Mouse (Mus musculus): ENCODE data around the gene Otop2. TPM values are rescaled to one million over a fixed set of nuclear protein-coding genes. Genes with fewer than 3 reads are reported as not detected.

The Otop2 gene
- total and polyA plus RNA-seq, 3 experiments: not detected

DNA sequence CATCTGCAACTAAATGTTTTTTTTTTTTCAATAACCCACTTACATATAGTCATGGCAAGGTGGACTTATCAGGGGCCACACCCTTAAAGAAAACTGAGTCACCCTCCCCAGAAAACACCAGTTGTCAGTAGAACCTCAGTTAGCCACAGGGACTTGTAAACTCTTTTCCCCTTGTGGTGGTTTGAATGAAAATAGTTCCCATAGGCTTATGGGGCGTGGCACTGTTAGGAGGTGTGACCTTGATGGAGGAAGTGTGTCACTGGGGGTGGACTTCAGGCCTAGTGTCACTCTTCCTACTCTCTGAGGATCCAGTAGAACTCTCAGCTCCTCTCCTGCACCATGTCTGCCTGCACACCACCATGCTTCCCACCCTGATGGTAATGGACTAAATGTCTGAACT lies 27.2 kb upstream of the Otop2 start:
- H3K79me2 ChIP-seq (ENCODE audit: control insufficient read depth, insufficient read depth, low read length, poor library complexity): peaks cover 6% of the 10 kb centered on the region; the same call in 1 of the 2 replicates
- H3K4me1 ChIP-seq (ENCODE audit: control insufficient read depth in 1 of 2, insufficient read depth in 2 of 2, low read length in 2 of 2): peaks cover 10 to 26% of the 10 kb centered on the region in 2 experiments
- H3K27me3 ChIP-seq (ENCODE audit: control insufficient read depth in 1 of 2, insufficient read depth in 2 of 2, low read length in 2 of 2): no peaks in the 10 kb centered on the region
- H3K27ac ChIP-seq (ENCODE audit: control insufficient read depth, low read depth, low read length): peak overlapping the region; percentile 8; the same call in 1 of the 2 replicates
- DNase-seq (ENCODE audit: low read depth, low spot score): peak; percentile 95
- 0 out of 2 replicates have a peak overlapping the region, but pooled peaks have one; percentile 1 for H3K9ac ChIP-seq (ENCODE audit: control insufficient read depth, low read depth, low read length, poor library complexity, severe bottlenecking)
- H3K4me3 ChIP-seq (ENCODE audit: control insufficient read depth in 1 of 2, insufficient read depth in 1 of 2, low read depth in 2 of 2, low read length in 2 of 2): no peak overlapping the region; a peak in 1 of 4 replicates
- no peaks in the 10 kb centered on the region for H3K9me3 ChIP-seq (replicated peaks; ENCODE audit: insufficient read depth, low read length)
- peaks cover 0 to 20% of the 10 kb centered on the region in 2 experiments; a peak in 2 of 4 replicates for H3K36me3 ChIP-seq (ENCODE audit: control insufficient read depth in 1 of 2, insufficient read depth in 2 of 2, low read length in 2 of 2)
- TF ChIP-seq JUND (IDR thresholded peaks at IDR 0.05; ENCODE audit: low read depth, low read length) (no peak), MAZ (IDR thresholded peaks at IDR 0.05; ENCODE audit: low read depth, low read length) (0 out of 2 replicates have a peak, but pooled peaks have one; percentile 28), RCOR1 (IDR thresholded peaks at IDR 0.05; ENCODE audit: low read depth, low read length) (no peak), USF2 (IDR thresholded peaks at IDR 0.05; ENCODE audit: borderline replicate concordance in 1 of 2, insufficient read depth in 1 of 2, low read depth in 1 of 2, low read length in 2 of 2) (no peak), NRF1 (IDR thresholded peaks at IDR 0.05; ENCODE audit: insufficient read depth, low read depth, low read length, poor library complexity, severe bottlenecking) (no peak), EP300 (IDR thresholded peaks at IDR 0.05; ENCODE audit: low read depth in 1 of 2, low read length in 2 of 2) (0 out of 4 replicates have a peak, but pooled peaks of 1 of the 2 experiments have one; percentile 36), CHD2 (IDR thresholded peaks at IDR 0.05; ENCODE audit: low read length) (no peak), GATA1 (IDR thresholded peaks at IDR 0.05; ENCODE audit: low read depth, low read length) (peak; percentile 34; the same call in 1 of the 2 replicates), UBTF (IDR thresholded peaks at IDR 0.05; ENCODE audit: borderline replicate concordance, insufficient read depth, low read depth, low read length) (no peak), SMC3 (IDR thresholded peaks at IDR 0.05; ENCODE audit: low read depth, low read length) (no peak), POLR2A (IDR thresholded peaks at IDR 0.05; ENCODE audit: control insufficient read depth in 1 of 2, insufficient read depth in 1 of 2, low read depth in 1 of 2, low read length in 2 of 2, poor library complexity in 1 of 2) (peak in 1 of 2 experiments; percentile 67; a peak in 1 of 4 replicates), ELF1 (IDR thresholded peaks at IDR 0.05; ENCODE audit: low read depth, low read length) (peak; percentile 77), ZC3H11A (IDR thresholded peaks at IDR 0.05; ENCODE audit: low read depth, low read length) (no peak), NELFE (IDR thresholded peaks at IDR 0.05; ENCODE audit: low read depth, low read length) (no peak; the same call in 1 of the 2 replicates), MAFK (IDR thresholded peaks at IDR 0.05; ENCODE audit: borderline replicate concordance, low read depth, low read length) (no peak), MYB (IDR thresholded peaks at IDR 0.05; ENCODE audit: low read depth, low read length) (no peak), CTCF (IDR thresholded peaks at IDR 0.05 in 2 of 3, conservative IDR thresholded peaks at IDR 0.05 in 1 of 3; ENCODE audit: control insufficient read depth in 1 of 3, insufficient read depth in 1 of 3, low read depth in 2 of 3, low read length in 3 of 3, poor library complexity in 1 of 3, severe bottlenecking in 1 of 3) (0 out of 6 replicates have a peak, but pooled peaks of 2 of the 3 experiments have one; percentile 7 to 9), TBP (IDR thresholded peaks at IDR 0.05; ENCODE audit: low read depth, low read length) (peak; percentile 82), SIN3A (IDR thresholded peaks at IDR 0.05; ENCODE audit: low read length) (peak; percentile 80), POLR2AphosphoS5 (IDR thresholded peaks at IDR 0.05; ENCODE audit: borderline replicate concordance, low read depth, low read length) (no peak), TAL1 (IDR thresholded peaks at IDR 0.05; ENCODE audit: low read length) (no peak), CHD1 (IDR thresholded peaks at IDR 0.05; ENCODE audit: low read depth, low read length) (no peak), MEF2A (IDR thresholded peaks at IDR 0.05; ENCODE audit: extremely low read depth, insufficient replicate concordance, low read depth, low read length, poor library complexity, severe bottlenecking) (no peak), ZMIZ1 (IDR thresholded peaks at IDR 0.05; ENCODE audit: low read depth, low read length) (peak; percentile 31; the same call in 1 of the 2 replicates), MXI1 (IDR thresholded peaks at IDR 0.05; ENCODE audit: low read depth, low read length) (peak; percentile 53; the same call in 1 of the 2 replicates), ETS1 (IDR thresholded peaks at IDR 0.05; ENCODE audit: low read depth, low read length) (peak; percentile 74; the same call in 1 of the 2 replicates), ZKSCAN1 (IDR thresholded peaks at IDR 0.05; ENCODE audit: low read depth, low read length) (no peak), MAX (IDR thresholded peaks at IDR 0.05; ENCODE audit: low read length) (0 out of 2 replicates have a peak, but pooled peaks have one; percentile 21), ZNF384 (IDR thresholded peaks at IDR 0.05; ENCODE audit: low read depth, low read length) (peak; percentile 73), KAT2A (conservative IDR thresholded peaks at IDR 0.05; ENCODE audit: low read depth, low read length) (no peak), GABPA (IDR thresholded peaks at IDR 0.05; ENCODE audit: low read depth, low read length) (no peak), MYC (IDR thresholded peaks at IDR 0.05; ENCODE audit: low read depth, low read length) (peak; percentile 75), HCFC1 (IDR thresholded peaks at IDR 0.05; ENCODE audit: low read depth, low read length) (peak; percentile 71), USF1 (IDR thresholded peaks at IDR 0.05; ENCODE audit: low read depth, low read length) (no peak), E2F4 (IDR thresholded peaks at IDR 0.05; ENCODE audit: borderline replicate concordance, low read depth, low read length) (no peak), POLR2AphosphoS2 (IDR thresholded peaks at IDR 0.05; ENCODE audit: low read length) (0 out of 2 replicates have a peak, but pooled peaks have one; percentile 41)
